Mouse (Mus musculus): ENCODE data around the gene Capn11.

The Capn11 gene

GRCm38 (mm10) chr17:45682843-45683242 lies 23.7 kb upstream of the Capn11 start:
- DNase-seq (ENCODE audit: low read depth): no peak

- DNase-seq (ENCODE audit: low read depth): peak; percentile 39
These were observed 22.5 kb upstream of the Capn11 start for GRCm38 (mm10) chr17:45681588-45681987.

- no peak for DNase-seq (ENCODE audit: low read depth)
These were observed 21.4 kb upstream of the Capn11 start for GRCm38 (mm10) chr17:45680391-45680980.

GRCm38 (mm10) chr17:45678106-45678505 lies 19.0 kb upstream of the Capn11 start:
- peak; percentile 34 for DNase-seq (ENCODE audit: low read depth)

GRCm38 (mm10) chr17:45672598-45672997 lies 13.5 kb upstream of the Capn11 start:
- DNase-seq (ENCODE audit: low read depth): no peak

- peak; percentile 26 for DNase-seq (ENCODE audit: low read depth)
These were observed 12.7 kb upstream of the Capn11 start for GRCm38 (mm10) chr17:45671821-45672220.

- no peak for DNase-seq (ENCODE audit: low read depth)
These were observed 8.9 kb upstream of the Capn11 start for GRCm38 (mm10) chr17:45667986-45668385.

GRCm38 (mm10) chr17:45667481-45667880 lies 8.4 kb upstream of the Capn11 start:
- no peak for DNase-seq (ENCODE audit: low read depth)

GRCm38 (mm10) chr17:45666091-45666490 lies 7.0 kb upstream of the Capn11 start:
- DNase-seq (ENCODE audit: low read depth): no peak

GRCm38 (mm10) chr17:45664608-45665007 lies 5.5 kb upstream of the Capn11 start:
- DNase-seq (ENCODE audit: low read depth): no peak

GRCm38 (mm10) chr17:45663106-45663919 lies 4.2 kb upstream of the Capn11 start:
- peak; percentile 64 for DNase-seq (ENCODE audit: low read depth)

GRCm38 (mm10) chr17:45655820-45656219 lies 3.3 kb downstream of the Capn11 start:
- peak; percentile 70 for DNase-seq (ENCODE audit: low read depth)

GRCm38 (mm10) chr17:45653233-45653632 lies 5.9 kb downstream of the Capn11 start:
- DNase-seq (ENCODE audit: low read depth): no peak

- no peak for DNase-seq (ENCODE audit: low read depth)
These were observed 14.9 kb downstream of the Capn11 start for GRCm38 (mm10) chr17:45644185-45644584.

- peak; percentile 73 for DNase-seq (ENCODE audit: low read depth)
These were observed 16.4 kb downstream of the Capn11 start for GRCm38 (mm10) chr17:45642701-45643100.

- no peak for DNase-seq (ENCODE audit: low read depth)
These were observed 17.1 kb downstream of the Capn11 start for GRCm38 (mm10) chr17:45641981-45642380.

GRCm38 (mm10) chr17:45638596-45639295 lies 20.4 kb downstream of the Capn11 start:
- DNase-seq (ENCODE audit: low read depth): no peak

GRCm38 (mm10) chr17:45634033-45634432 lies 25.1 kb downstream of the Capn11 start:
- no peak for DNase-seq (ENCODE audit: low read depth)

- DNase-seq (ENCODE audit: low read depth): no peak
These were observed 27.2 kb downstream of the Capn11 start for GRCm38 (mm10) chr17:45631940-45632339.

GRCm38 (mm10) chr17:45630992-45631391 lies 28.1 kb downstream of the Capn11 start:
- DNase-seq (ENCODE audit: low read depth): no peak

- peak; percentile 38 for DNase-seq (ENCODE audit: low read depth)
These were observed 29.0 kb downstream of the Capn11 start for GRCm38 (mm10) chr17:45629861-45630694.

Measured in 416B (cell line).